Mouse (Mus musculus): ENCODE data around the gene Nedd1. TPM values are rescaled to one million over a fixed set of nuclear protein-coding genes. Genes with fewer than 3 reads are reported as not detected.

Gene Nedd1
- total RNA-seq (2022), result 10 to 100 TPM; 21.9 to 25.9 (median 22.3) TPM

DNA sequence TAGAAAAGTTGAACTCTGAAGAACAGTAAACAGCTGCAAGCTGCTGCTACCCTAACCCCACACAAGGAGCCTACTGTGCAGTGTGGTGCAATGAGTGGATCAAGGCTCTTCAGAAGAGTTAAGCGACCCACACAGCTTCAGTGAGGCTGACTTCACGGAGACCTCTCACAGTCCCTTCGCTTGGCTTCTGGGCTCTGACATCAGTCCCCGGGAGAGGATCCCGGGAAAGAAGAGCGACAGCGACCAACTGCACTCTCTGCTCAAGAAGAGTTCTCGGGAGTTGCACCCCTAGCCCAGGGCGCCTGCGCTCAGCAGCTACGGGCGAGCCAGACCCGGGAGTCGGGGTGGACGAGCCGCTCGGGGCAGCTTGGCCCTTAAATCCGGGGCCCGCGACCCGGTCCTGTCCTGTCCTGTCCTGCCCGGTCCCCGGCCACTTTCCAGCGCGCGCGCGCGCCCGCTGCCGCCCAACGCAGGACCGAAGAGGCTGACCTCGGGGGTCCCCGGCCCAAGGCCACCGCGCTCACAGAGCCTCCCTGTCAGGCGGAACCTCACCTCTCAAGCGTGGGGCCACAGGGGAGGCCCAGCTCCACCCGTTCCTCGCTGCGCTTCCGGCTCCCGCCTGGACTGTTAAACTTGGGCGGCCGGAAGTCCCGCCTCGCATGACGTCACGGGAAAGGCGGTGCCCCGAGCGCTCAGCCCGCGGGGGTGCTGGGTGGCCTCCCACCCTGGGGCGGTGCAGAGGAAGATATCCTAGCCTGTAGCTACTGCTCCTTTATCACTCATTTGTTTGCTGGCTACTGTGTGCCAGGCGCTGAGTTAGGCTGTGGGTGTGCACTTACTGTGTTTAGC is at the start of gene Nedd1:
Gene Nedd1, minus strand, starts transcription at position 650 of the 849 bp plus-strand sequence.
- DNase-seq (ENCODE audit: low spot score), result peak; percentile 95

DNA sequence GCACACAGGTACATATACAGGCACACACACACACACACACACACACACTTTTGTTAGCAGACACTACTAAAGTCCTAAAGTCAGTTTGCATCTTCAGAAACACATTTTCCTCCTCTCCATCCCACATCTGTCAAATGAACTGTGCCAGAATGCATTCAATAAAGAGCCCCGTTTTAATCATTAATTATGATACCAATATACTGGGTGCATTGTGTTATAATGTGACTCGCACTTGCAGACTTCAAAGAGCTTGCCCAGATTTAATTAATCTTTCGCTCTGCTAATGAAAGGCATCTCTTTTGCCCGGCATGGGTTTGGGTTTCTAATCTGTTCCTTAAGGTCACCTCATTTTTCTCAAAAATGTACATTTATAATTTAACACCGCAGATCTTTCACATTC is 32.1 kb upstream of the Nedd1 start:
- no peak for DNase-seq (ENCODE audit: low spot score)

DNA sequence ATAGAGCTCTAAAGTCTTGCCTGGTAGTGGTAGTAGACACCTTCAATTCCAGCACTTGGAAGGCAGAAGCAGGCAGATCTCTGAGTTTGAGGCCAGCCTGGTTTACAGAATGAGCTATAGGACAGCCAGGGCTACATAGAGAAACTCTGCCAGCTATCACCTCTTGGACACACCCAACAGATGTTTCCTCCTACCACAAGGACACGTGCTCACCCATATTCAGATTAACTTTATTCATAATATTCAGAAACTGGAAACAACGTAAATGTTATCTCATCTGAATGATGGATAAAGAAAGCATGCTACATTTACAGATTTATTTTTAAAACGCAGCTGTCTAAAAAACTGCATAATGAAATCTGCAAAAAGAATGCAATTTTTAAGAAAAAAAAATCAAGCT is 8.1 kb upstream of the Nedd1 start:
- no peak for DNase-seq (ENCODE audit: low spot score)

DNA sequence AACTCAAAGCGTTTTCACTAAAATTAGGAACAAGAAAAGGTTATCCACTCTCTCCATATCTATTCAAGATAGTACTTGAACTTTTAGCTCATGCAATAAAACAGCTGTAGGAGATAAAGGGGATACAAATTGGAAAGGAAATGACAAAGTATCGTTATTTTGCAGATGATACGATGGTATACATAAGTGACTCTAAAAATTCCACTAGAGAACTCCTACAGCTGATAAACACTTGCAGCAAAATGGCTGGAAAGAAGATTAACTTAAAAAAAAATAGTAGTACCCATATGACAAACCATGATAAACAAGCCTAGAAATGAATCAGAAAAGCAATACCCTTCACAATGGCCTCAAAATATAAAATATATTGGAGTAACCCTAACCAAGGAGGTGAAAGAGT is 6.5 kb upstream of the Nedd1 start:
- DNase-seq (ENCODE audit: low spot score), result no peak

DNA sequence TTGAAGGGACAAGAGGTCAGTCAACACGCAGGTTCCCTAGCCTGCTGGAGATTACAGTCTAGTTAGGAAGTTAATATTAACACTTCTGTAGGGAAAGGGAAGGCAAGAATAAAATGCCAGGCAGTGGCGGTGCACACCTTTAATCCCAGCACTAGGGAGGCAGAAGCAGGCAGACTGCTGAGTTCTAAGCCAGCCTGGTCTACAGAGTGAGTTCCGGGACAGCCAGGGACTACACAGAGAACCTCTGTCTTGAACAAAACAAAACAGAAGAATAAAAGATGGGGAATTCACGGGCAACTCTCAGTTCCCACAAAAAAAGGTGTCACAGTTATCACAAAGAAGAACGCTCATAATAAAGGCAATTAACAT is 384 bp upstream of the Nedd1 start:
- no peak for DNase-seq (ENCODE audit: low spot score)

DNA sequence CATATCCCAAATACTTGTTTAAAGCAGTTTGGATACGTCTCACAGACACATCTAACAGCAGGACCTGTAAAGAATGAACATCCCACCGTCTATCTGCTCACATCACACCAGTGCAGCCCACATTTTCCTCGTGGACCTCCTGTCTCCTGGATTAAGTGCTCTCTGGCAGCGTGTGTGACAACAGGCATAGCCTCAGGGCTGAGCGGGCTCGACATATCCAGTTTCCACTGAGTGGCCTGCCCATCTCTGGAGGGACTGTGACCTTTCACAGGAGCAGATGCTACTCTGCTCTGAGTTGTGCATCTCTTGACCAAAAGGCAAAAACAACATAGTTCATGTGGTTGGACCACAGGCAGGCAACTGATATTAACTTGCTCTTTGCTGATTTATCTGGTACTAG is 23.2 kb downstream of the Nedd1 start:
- DNase-seq (ENCODE audit: low spot score), result no peak

DNA sequence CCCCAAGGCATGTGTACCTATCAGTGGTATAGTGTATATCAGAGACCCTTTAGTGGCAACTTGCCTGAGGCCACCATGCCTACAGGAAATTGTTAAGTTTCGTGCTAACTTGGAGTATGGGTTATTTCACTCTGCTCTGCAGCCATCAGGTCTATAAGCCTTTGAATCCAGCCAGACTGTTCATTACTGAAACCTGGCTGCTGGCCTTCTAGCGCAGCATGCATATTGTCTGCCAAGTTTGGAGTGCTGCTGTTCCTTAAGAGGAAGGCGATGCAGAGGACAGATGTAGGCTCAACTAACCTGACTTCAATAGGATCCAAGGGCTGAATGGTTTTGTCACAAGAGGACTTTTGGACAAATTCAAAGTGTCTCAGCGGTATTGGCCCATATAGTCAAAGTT is 47.2 kb downstream of the Nedd1 start:
- DNase-seq (ENCODE audit: low spot score), result no peak

DNA sequence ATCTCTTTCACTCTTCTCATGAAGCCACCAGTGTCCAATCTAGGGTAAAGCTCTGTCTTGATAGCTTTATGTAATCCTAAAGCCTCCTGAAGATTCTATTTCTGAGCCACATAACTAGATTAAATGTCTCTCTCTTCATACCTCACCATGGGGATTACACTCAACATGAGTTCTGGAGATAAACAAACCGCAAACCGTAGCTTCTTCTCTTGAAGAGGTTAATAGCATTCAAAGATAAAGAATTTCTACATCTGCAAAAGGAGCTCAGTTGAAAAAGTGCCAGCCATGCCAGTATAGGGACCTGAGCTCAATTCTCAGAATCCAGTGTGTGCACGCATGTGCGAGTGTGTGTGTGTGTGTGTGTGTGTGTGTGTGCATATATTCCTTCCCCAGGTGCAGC is 50.3 kb downstream of the Nedd1 start:
- no peak for DNase-seq (ENCODE audit: low spot score)

DNA sequence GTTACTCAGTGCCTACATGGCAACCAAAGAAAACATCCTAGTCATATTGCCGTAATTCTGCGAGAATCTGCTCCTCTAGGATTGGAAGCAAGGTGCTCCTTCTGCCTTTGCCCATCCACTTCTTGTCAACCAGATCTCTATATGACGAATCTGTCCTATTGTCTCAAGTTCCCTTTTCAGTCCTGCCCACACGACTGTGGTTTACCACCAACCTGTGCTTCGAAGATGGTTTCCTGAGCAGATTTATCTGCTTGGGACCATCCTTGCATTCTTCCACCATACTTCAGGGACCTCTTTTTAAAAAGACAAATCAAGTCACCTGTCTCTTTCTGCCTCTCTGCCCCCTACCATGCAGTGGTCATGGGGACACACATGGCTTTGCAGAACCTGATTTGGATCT is 56.9 kb downstream of the Nedd1 start:
- no peak for DNase-seq (ENCODE audit: low spot score)

DNA sequence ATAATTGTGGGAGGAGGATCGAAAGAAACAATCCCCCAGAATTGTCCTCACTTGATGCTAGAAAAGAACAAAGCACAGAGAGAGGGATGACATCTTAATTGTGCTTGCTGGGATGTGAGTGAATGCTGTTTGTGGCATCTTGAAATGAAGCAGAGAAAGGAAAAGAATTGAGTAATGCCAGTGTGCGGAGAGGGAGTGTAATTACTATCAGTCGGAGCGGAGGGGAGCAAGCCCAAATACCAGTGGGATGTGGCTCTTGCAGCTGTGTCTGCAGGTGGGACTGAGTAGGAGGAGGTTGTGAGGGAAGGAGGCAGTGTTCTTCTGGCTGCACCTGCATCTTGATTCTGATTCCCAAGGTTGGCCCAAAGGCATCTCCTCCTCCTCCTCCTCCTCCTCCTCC is 69.0 kb downstream of the Nedd1 start:
- DNase-seq (ENCODE audit: low spot score), result no peak

DNA sequence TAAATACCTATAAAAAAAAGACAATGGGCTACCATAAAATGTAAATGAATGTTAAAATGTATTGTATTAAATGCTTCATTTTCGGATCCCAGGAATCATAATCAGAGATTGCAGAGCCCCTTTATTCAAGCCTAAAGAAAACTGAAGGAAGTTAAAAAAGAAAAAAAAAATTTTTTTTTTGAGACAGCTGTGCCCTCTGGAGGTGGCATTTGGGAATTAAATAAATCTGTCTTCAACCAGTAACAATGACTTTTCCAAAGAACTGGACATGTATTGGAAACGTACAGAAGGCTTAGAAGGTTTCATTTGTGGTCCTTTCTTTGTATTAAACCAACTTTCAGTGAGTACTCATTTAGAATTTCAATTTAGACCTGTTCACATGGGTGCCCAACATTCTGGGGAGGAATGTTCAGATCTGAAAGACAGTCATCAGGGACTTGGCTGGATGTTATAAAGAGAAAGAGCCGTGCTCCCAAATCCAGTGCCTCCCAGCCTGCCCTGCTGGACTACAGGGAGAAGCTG is 69.8 kb downstream of the Nedd1 start:
- DNase-seq (ENCODE audit: low spot score), result no peak

DNA sequence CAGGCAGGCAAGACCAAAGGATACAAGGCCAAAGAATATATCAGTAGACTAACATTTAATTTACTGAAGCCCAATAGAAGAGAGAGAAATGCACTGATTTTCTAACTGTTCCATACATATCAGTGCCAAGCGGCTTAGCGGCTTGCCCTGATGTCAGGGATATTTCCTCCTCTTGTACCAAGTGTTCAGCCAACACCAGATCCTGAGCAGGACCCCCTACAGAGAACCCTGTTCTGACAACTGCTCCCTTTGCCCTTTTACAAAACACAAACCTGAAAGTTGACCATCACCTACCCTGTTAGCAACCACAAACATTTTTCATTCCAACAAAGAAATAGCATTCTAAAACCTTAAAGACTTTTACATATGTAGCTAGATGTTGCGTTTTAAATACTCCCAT is 71.0 kb downstream of the Nedd1 start:
- DNase-seq (ENCODE audit: low spot score), result no peak

DNA sequence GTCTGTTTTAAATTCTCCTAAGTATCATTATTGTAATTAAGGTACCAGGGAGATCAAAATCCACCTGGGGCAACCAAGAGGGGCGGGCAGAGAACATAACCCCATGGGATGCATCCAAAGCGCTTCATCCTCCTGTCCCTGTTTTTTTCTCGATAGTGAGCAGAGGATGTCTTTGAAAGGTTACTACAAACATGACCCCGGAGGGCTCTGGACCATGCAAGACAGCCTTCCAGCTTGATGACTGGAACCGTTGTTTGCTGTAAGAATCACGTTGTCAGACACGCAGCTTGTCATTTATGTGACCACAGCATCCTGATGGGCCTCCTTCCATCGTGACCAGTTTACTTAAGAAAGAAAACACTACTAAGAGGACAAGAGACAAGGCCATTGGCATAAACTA is 73.1 kb downstream of the Nedd1 start:
- DNase-seq (ENCODE audit: low spot score), result no peak

DNA sequence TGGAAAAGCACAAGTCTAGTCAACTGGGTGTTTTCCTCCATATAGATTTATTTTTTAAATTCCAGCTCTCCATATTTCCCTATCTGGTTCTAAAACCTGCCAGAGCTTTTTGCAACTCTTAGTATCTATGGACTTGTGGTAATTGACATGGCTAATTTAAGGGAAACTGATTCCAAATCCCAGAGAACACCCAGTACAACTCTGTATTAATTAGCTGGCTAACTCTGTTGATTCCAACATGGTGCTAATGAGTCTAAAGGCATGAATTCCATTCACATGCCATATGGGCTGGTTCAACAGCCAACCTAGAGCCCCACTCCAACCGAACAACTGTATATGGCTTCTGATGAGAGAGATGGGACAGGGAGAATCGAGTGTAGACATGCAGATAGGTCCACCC is 74.5 kb downstream of the Nedd1 start:
- DNase-seq (ENCODE audit: low spot score), result no peak

DNA sequence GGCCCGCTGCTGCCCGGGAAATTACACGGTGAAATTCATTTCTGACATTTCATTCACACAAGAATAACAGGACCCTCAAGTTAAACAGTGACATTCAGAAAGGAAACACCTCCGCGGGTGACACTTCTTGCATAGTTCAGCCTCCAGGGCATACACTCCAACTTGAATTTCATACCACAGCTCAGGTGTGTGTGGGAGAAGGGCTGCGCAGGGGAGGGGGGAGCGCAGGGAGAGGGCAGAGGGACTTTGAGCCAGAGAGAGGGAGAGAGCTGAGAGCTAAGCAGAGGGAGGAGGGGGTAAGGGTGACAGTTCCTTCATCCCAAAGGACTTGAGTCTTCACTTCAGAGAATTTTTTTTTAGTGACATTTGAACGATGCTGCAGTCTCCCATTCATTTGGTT is 78.2 kb downstream of the Nedd1 start:
- DNase-seq (ENCODE audit: low spot score), result no peak

DNA sequence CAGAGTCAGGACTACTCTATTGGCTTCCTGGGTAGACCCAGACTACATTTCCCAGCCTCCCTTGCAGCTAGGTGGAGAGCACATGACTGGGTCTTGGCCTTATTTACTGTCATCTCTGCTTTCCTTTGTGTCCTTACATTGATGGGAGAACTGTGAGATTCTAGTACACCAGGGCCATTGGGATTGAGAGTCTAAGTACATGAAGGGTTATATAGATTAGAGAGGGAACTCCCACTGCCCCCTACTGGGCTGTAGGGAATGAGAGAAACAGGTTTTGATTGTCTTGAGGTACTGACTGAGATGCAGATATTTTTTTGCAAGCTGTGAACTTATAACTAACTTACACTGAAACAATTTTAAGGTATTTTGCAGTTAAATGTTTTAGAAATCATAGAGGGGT is 81.2 kb downstream of the Nedd1 start:
- no peak for DNase-seq (ENCODE audit: low spot score)
